Mouse (Mus musculus) embryonic facial prominence, embryonic 11.5 days (tissue): ENCODE measurements around the gene Plekhb1. TPM values are rescaled to one million over a fixed set of nuclear protein-coding genes. Genes with fewer than 3 reads are reported as not detected.

Experiments used
- ATAC-seq: fragments of 200-750 bp; cut with Nextera tagmentation; replicated peaks from 2 replicates; pipeline ENCODE4 v1.8.0; 2017; ENCODE audit warnings: low read depth; ENCODE audit not compliant: insufficient number of reproducible peaks, low FRiP score, low TSS enrichment
- DNase-seq: peaks from one replicate; pipeline ENCODE4 v3.0.0-alpha.2; 2015; ENCODE audit warnings: low spot score
- H3K27ac ChIP-seq: fragments of 300-500 bp; sonication (generic); replicated peaks from 2 replicates; pipeline ENCODE4 v1.5.1; 2014; ENCODE audit warnings: mild to moderate bottlenecking, low read depth, low read length, control low read depth
- H3K27me3 ChIP-seq: fragments of 300-500 bp; sonication (generic); 2 replicates; pipeline ENCODE4 v1.6.1; 2014; ENCODE audit warnings: mild to moderate bottlenecking, low read length, moderate library complexity, mixed read lengths; ENCODE audit not compliant: control insufficient read depth, insufficient read depth
- H3K36me3 ChIP-seq: fragments of 300-500 bp; sonication (generic); replicated peaks from 2 replicates; pipeline ENCODE4 v1.6.1; 2014; ENCODE audit warnings: low read depth, mild to moderate bottlenecking, low read length, moderate library complexity, mixed read lengths; ENCODE audit not compliant: control insufficient read depth, insufficient read depth
- H3K4me1 ChIP-seq: fragments of 300-500 bp; sonication (generic); 2 replicates; pipeline ENCODE4 v1.6.1; 2014; ENCODE audit warnings: low read length, mixed read lengths; ENCODE audit not compliant: control insufficient read depth, insufficient read depth
- H3K4me2 ChIP-seq: fragments of 300-500 bp; sonication (generic); 2 replicates; pipeline ENCODE4 v1.6.1; 2014; ENCODE audit warnings: low read depth, mild to moderate bottlenecking, control low read depth, low read length, moderate library complexity
- H3K4me3 ChIP-seq: fragments of 300-500 bp; sonication (generic); 2 replicates; pipeline ENCODE4 v1.5.1; 2014; ENCODE audit warnings: low read depth, low read length, control low read depth
- H3K9ac ChIP-seq: fragments of 300-500 bp; sonication (generic); replicated peaks from 2 replicates; pipeline ENCODE4 v1.6.1; 2014; ENCODE audit warnings: mild to moderate bottlenecking, control low read depth, low read length
- H3K9me3 ChIP-seq: fragments of 300-500 bp; sonication (generic); replicated peaks from 2 replicates; pipeline ENCODE4 v1.6.1; 2016; ENCODE audit warnings: mild to moderate bottlenecking, low read length, inconsistent platforms, mixed read lengths; ENCODE audit not compliant: control insufficient read depth
- WGBS: fragments of 180-500 bp; shearing (Covaris S2); extraction: QIAGEN DNeasy Blood & Tissue Kit; methylation state at CpG from one replicate; pipeline ENCODE4 v1.1.7; 2014; 5-methylcytosine and 5-hydroxymethylcytosine counted together
- polyA plus RNA-seq: library from polyadenylated mRNA; unstranded; fragments of >200 nt; fragmentation: Nextera tagmentation; extraction: Ambion mirVana; gene quantifications from 2 replicates; pipeline ENCODE4 v1.2.1, GENCODE M21; 2014

The Plekhb1 gene
- 4.1 and 5.5 TPM in 2 replicates for polyA plus RNA-seq

- Histone ChIP-seq H3K9ac (no peak within 1 kb of the TSS), H3K4me2 (no peak within 1 kb of the TSS), H3K4me1 (peaks cover 3% of the 10 kb centered on the region; the same call in 1 of the 2 replicates), H3K27me3 (no peaks in the 10 kb centered on the region), H3K27ac (no peak within 1 kb of the TSS), H3K36me3 (no peaks in the 10 kb centered on the region), H3K9me3 (no peaks in the 10 kb centered on the region), H3K4me3 (no peak within 1 kb of the TSS)
- ATAC-seq (no peak), DNase-seq (no peak)
- WGBS: 73% methylated on average over 8 of the region's 8 CpGs
Measured at GRCm38 (mm10) chr7:100662231-100662630, at the start of gene Plekhb1. Plekhb1 (minus strand) TSS chr7:100662414.

GRCm38 (mm10) chr7:100706883-100707480 is 44.8 kb upstream of the Plekhb1 start:
- H3K9ac ChIP-seq: peak overlapping the region; percentile 95
- H3K9me3 ChIP-seq: no peaks in the 10 kb centered on the region
- H3K27ac ChIP-seq: peak overlapping the region; percentile 98
- H3K4me1 ChIP-seq: no peaks in the 10 kb centered on the region
- under 1% methylated on average over 23 of the region's 23 CpGs for WGBS
- no peaks in the 10 kb centered on the region for H3K36me3 ChIP-seq
- H3K4me3 ChIP-seq: peak overlapping the region; percentile 93
- DNase-seq (no peak), ATAC-seq (peak; percentile 54; the same call in 1 of the 2 replicates)
- no peaks in the 10 kb centered on the region for H3K27me3 ChIP-seq
- H3K4me2 ChIP-seq: peak overlapping the region; percentile 75

GRCm38 (mm10) chr7:100706143-100706841 is 44.1 kb upstream of the Plekhb1 start, which contains the start of gene Fam168a:
Fam168a (plus strand) TSS chr7:100706635.
- peak within 1 kb of the TSS; percentile 93 for H3K4me3 ChIP-seq
- ATAC-seq: peak; percentile 99
- peak within 1 kb of the TSS; percentile 75 for H3K4me2 ChIP-seq
- peak; percentile 97 for DNase-seq
- peak within 1 kb of the TSS; percentile 95 for H3K9ac ChIP-seq
- H3K9me3 ChIP-seq: no peaks in the 10 kb centered on the region
- H3K27me3 ChIP-seq: no peaks in the 10 kb centered on the region
- H3K36me3 ChIP-seq: no peaks in the 10 kb centered on the region
- H3K4me1 ChIP-seq: no peaks in the 10 kb centered on the region
- under 1% methylated on average over 34 of the region's 37 CpGs for WGBS
- peak within 1 kb of the TSS; percentile 98 for H3K27ac ChIP-seq

- no peak overlapping the region for H3K9ac ChIP-seq
- H3K36me3 ChIP-seq: no peaks in the 10 kb centered on the region
- H3K27me3 ChIP-seq: no peaks in the 10 kb centered on the region
- H3K4me3 ChIP-seq: no peak overlapping the region
- H3K4me2 ChIP-seq: no peak overlapping the region
- 42% methylated on average over 8 of the region's 8 CpGs for WGBS
- DNase-seq (no peak), ATAC-seq (no peak)
- no peaks in the 10 kb centered on the region for H3K4me1 ChIP-seq
- no peaks in the 10 kb centered on the region for H3K9me3 ChIP-seq
- no peak overlapping the region for H3K27ac ChIP-seq
Measured at GRCm38 (mm10) chr7:100699771-100700770, 37.9 kb upstream of the Plekhb1 start.

GRCm38 (mm10) chr7:100693199-100693598 is 31.0 kb upstream of the Plekhb1 start:
- Histone ChIP-seq H3K9me3 (no peaks in the 10 kb centered on the region), H3K36me3 (no peaks in the 10 kb centered on the region), H3K4me3 (no peak overlapping the region), H3K27me3 (no peaks in the 10 kb centered on the region), H3K27ac (no peak overlapping the region), H3K4me1 (no peaks in the 10 kb centered on the region), H3K9ac (no peak overlapping the region), H3K4me2 (no peak overlapping the region)
- DNase-seq (no peak), ATAC-seq (no peak)
- 77% methylated on average over 8 of the region's 8 CpGs for WGBS

- no peak overlapping the region for H3K9ac ChIP-seq
- ATAC-seq (no peak), DNase-seq (no peak)
- H3K4me3 ChIP-seq: no peak overlapping the region
- H3K36me3 ChIP-seq: no peaks in the 10 kb centered on the region
- no peaks in the 10 kb centered on the region for H3K9me3 ChIP-seq
- WGBS: 88% methylated on average over 7 of the region's 7 CpGs
- no peaks in the 10 kb centered on the region for H3K4me1 ChIP-seq
- no peak overlapping the region for H3K4me2 ChIP-seq
- no peaks in the 10 kb centered on the region for H3K27me3 ChIP-seq
- no peak overlapping the region for H3K27ac ChIP-seq
Measured at GRCm38 (mm10) chr7:100688471-100688870, 26.3 kb upstream of the Plekhb1 start.

- Histone ChIP-seq H3K4me3 (no peak overlapping the region), H3K27ac (no peak overlapping the region), H3K9ac (no peak overlapping the region), H3K4me2 (no peak overlapping the region), H3K9me3 (no peaks in the 10 kb centered on the region), H3K27me3 (no peaks in the 10 kb centered on the region), H3K36me3 (no peaks in the 10 kb centered on the region), H3K4me1 (no peaks in the 10 kb centered on the region)
- 44% methylated on average over 13 of the region's 13 CpGs for WGBS
- DNase-seq (peak; percentile 85), ATAC-seq (no peak; the same call in 1 of the 2 replicates)
Measured at GRCm38 (mm10) chr7:100685061-100686030, 23.1 kb upstream of the Plekhb1 start.
